Mouse (Mus musculus) MEL (cell line): Measurements from ENCODE around the gene Fbxw7. TPM values are rescaled to one million over a fixed set of nuclear protein-coding genes. Genes with fewer than 3 reads are reported as not detected.

Source experiments
- DNase-seq: peaks from one replicate; pipeline ENCODE4 v3.0.0; 2011; ENCODE audit warnings: low read depth, low spot score
- H3K27ac ChIP-seq: 2 replicates; pipeline ENCODE4 v1.5.1; 2012; ENCODE audit warnings: low read depth, mild to moderate bottlenecking, control low read depth, low read length, moderate library complexity; ENCODE audit not compliant: control insufficient read depth
- H3K27me3 ChIP-seq, 2 experiments: fragments of 150-350 bp in 1 of 2; sonication (generic) in 1 of 2; 2 replicates each; pipeline ENCODE4 v1.6.1; 2012; ENCODE audit warnings: low read length in 2 of 2, mild to moderate bottlenecking in 2 of 2, improper control_type of control experiment in 1 of 2, moderate library complexity in 1 of 2; ENCODE audit not compliant: insufficient read depth in 2 of 2, control insufficient read depth in 1 of 2
- H3K36me3 ChIP-seq, 2 experiments: 2 replicates each; pipeline ENCODE4 v1.6.1; 2012 to 2014; ENCODE audit warnings: low read length in 2 of 2, improper control_type of control experiment in 1 of 2, inconsistent platforms in 1 of 2, mild to moderate bottlenecking in 1 of 2; ENCODE audit not compliant: insufficient read depth in 2 of 2, control insufficient read depth in 1 of 2
- H3K4me1 ChIP-seq, 2 experiments: fragments of 150-350 bp in 1 of 2; sonication (generic) in 1 of 2; 2 replicates each; pipeline ENCODE4 v1.6.1; 2012; ENCODE audit warnings: low read length in 2 of 2, improper control_type of control experiment in 1 of 2, mild to moderate bottlenecking in 1 of 2; ENCODE audit not compliant: insufficient read depth in 2 of 2, control insufficient read depth in 1 of 2
- H3K4me3 ChIP-seq, 2 experiments: fragments of 150-350 bp in 1 of 2; sonication (generic) in 1 of 2; 2 replicates each; pipeline ENCODE4 v1.5.1; 2012; ENCODE audit warnings: low read depth in 2 of 2, low read length in 2 of 2, mild to moderate bottlenecking in 2 of 2, moderate library complexity in 2 of 2, control low read depth in 1 of 2, improper control_type of control experiment in 1 of 2; ENCODE audit not compliant: control insufficient read depth in 1 of 2, insufficient read depth in 1 of 2
- H3K79me2 ChIP-seq: 2 replicates; pipeline ENCODE4 v1.6.1; 2012; ENCODE audit warnings: mild to moderate bottlenecking, low read length, moderate library complexity; ENCODE audit not compliant: control insufficient read depth, poor library complexity, insufficient read depth
- H3K9ac ChIP-seq: 2 replicates; pipeline ENCODE4 v1.6.1; 2012; ENCODE audit warnings: low read depth, mild to moderate bottlenecking, control low read depth, low read length, moderate library complexity; ENCODE audit not compliant: control insufficient read depth, poor library complexity, severe bottlenecking
- H3K9me3 ChIP-seq: fragments of 150-350 bp; sonication (generic); replicated peaks from 2 replicates; pipeline ENCODE4 v1.6.1; 2012; ENCODE audit warnings: mild to moderate bottlenecking, low read length, improper control_type of control experiment, moderate library complexity; ENCODE audit not compliant: insufficient read depth
- BHLHE40 ChIP-seq: IDR thresholded peaks from 2 replicates; pipeline ENCODE4 v1.6.1; 2012; ENCODE audit warnings: low read depth, mild to moderate bottlenecking, inconsistent platforms, low read length, improper control_type of control experiment, borderline replicate concordance
- CHD1 ChIP-seq: IDR thresholded peaks from 2 replicates; pipeline ENCODE4 v1.6.1; 2012; ENCODE audit warnings: low read depth, mild to moderate bottlenecking, inconsistent platforms, low read length, improper control_type of control experiment
- CHD2 ChIP-seq: IDR thresholded peaks from 2 replicates; pipeline ENCODE4 v1.6.1; 2011; ENCODE audit warnings: low read length, improper control_type of control experiment
- CTCF ChIP-seq, 3 experiments: IDR thresholded peaks in 2 of 3; conservative IDR thresholded peaks in 1 of 3; 2 replicates each; pipeline ENCODE4 v1.5.1; 2011 to 2012; ENCODE audit warnings: low read length in 3 of 3, low read depth in 2 of 3, mild to moderate bottlenecking in 2 of 3, improper control_type of control experiment in 1 of 3, inconsistent platforms in 1 of 3, mixed read lengths in 1 of 3, moderate library complexity in 1 of 3; ENCODE audit not compliant: control insufficient read depth in 1 of 3, insufficient read depth in 1 of 3, poor library complexity in 1 of 3, severe bottlenecking in 1 of 3
- E2F4 ChIP-seq: IDR thresholded peaks from 2 replicates; pipeline ENCODE4 v1.6.1; 2011; ENCODE audit warnings: low read depth, low read length, improper control_type of control experiment, borderline replicate concordance
- ELF1 ChIP-seq: IDR thresholded peaks from 2 replicates; pipeline ENCODE4 v1.6.1; 2014; ENCODE audit warnings: low read depth, mild to moderate bottlenecking, inconsistent platforms, low read length, improper control_type of control experiment, moderate library complexity
- EP300 ChIP-seq, 2 experiments: IDR thresholded peaks; 2 replicates each; pipeline ENCODE4 v1.6.1; 2011; ENCODE audit warnings: improper control_type of control experiment in 2 of 2, low read length in 2 of 2, low read depth in 1 of 2, mild to moderate bottlenecking in 1 of 2
- ETS1 ChIP-seq: IDR thresholded peaks from 2 replicates; pipeline ENCODE4 v1.6.1; 2012; ENCODE audit warnings: low read depth, mild to moderate bottlenecking, inconsistent platforms, low read length, improper control_type of control experiment, moderate library complexity
- GABPA ChIP-seq: IDR thresholded peaks from 2 replicates; pipeline ENCODE4 v1.6.1; 2012; ENCODE audit warnings: low read depth, mild to moderate bottlenecking, inconsistent platforms, low read length, improper control_type of control experiment, moderate library complexity
- GATA1 ChIP-seq: IDR thresholded peaks from 2 replicates; pipeline ENCODE4 v1.6.1; 2011; ENCODE audit warnings: low read depth, low read length, improper control_type of control experiment
- HCFC1 ChIP-seq: IDR thresholded peaks from 2 replicates; pipeline ENCODE4 v1.6.1; 2012; ENCODE audit warnings: low read depth, mild to moderate bottlenecking, inconsistent platforms, low read length, improper control_type of control experiment, moderate library complexity
- JUND ChIP-seq: IDR thresholded peaks from 2 replicates; pipeline ENCODE4 v1.6.1; 2011; ENCODE audit warnings: low read depth, mild to moderate bottlenecking, improper control_type of control experiment, low read length
- KAT2A ChIP-seq: conservative IDR thresholded peaks from 2 replicates; pipeline ENCODE4 v1.6.1; 2012; ENCODE audit warnings: low read depth, low read length, improper control_type of control experiment, inconsistent platforms
- MAFK ChIP-seq: IDR thresholded peaks from 2 replicates; pipeline ENCODE4 v1.6.1; 2011; ENCODE audit warnings: low read depth, mild to moderate bottlenecking, low read length, improper control_type of control experiment, borderline replicate concordance
- MAX ChIP-seq: IDR thresholded peaks from 2 replicates; pipeline ENCODE4 v1.6.1; 2011; ENCODE audit warnings: low read length, improper control_type of control experiment
- MAZ ChIP-seq: IDR thresholded peaks from 2 replicates; pipeline ENCODE4 v1.6.1; 2012; ENCODE audit warnings: low read depth, mild to moderate bottlenecking, inconsistent platforms, low read length, improper control_type of control experiment
- MEF2A ChIP-seq: IDR thresholded peaks from 2 replicates; pipeline ENCODE4 v1.6.1; 2014; ENCODE audit warnings: low read depth, mild to moderate bottlenecking, inconsistent platforms, low read length, improper control_type of control experiment; ENCODE audit not compliant: poor library complexity, insufficient replicate concordance, severe bottlenecking; ENCODE audit errors: extremely low read depth
- MXI1 ChIP-seq: IDR thresholded peaks from 2 replicates; pipeline ENCODE4 v1.6.1; 2011; ENCODE audit warnings: mild to moderate bottlenecking, low read depth, low read length, improper control_type of control experiment
- MYB ChIP-seq: IDR thresholded peaks from 2 replicates; pipeline ENCODE4 v1.6.1; 2011; ENCODE audit warnings: mild to moderate bottlenecking, low read depth, low read length, improper control_type of control experiment
- MYC ChIP-seq: IDR thresholded peaks from 2 replicates; pipeline ENCODE4 v1.6.1; 2011; ENCODE audit warnings: low read depth, mild to moderate bottlenecking, low read length, improper control_type of control experiment, moderate library complexity
- NELFE ChIP-seq: IDR thresholded peaks from 2 replicates; pipeline ENCODE4 v1.6.1; 2011; ENCODE audit warnings: low read depth, low read length, improper control_type of control experiment
- NRF1 ChIP-seq: IDR thresholded peaks from 2 replicates; pipeline ENCODE4 v1.6.1; 2014; ENCODE audit warnings: low read depth, mild to moderate bottlenecking, inconsistent platforms, low read length, improper control_type of control experiment, moderate library complexity; ENCODE audit not compliant: poor library complexity, insufficient read depth, severe bottlenecking
- POLR2A ChIP-seq, 2 experiments: IDR thresholded peaks; 2 replicates each; pipeline ENCODE4 v1.6.1; 2011 to 2012; ENCODE audit warnings: low read length in 2 of 2, mild to moderate bottlenecking in 2 of 2, control low read depth in 1 of 2, improper control_type of control experiment in 1 of 2, low read depth in 1 of 2, moderate library complexity in 1 of 2; ENCODE audit not compliant: control insufficient read depth in 1 of 2, insufficient read depth in 1 of 2, poor library complexity in 1 of 2
- POLR2AphosphoS5 ChIP-seq: IDR thresholded peaks from 2 replicates; pipeline ENCODE4 v1.6.1; 2012; ENCODE audit warnings: low read depth, borderline replicate concordance, mild to moderate bottlenecking, inconsistent platforms, low read length, moderate library complexity, mixed read lengths
- RAD21 ChIP-seq: IDR thresholded peaks from 2 replicates; pipeline ENCODE4 v1.6.1; 2011; ENCODE audit warnings: mild to moderate bottlenecking, low read depth, low read length, improper control_type of control experiment
- RCOR1 ChIP-seq: IDR thresholded peaks from 2 replicates; pipeline ENCODE4 v1.6.1; 2012; ENCODE audit warnings: low read depth, mild to moderate bottlenecking, inconsistent platforms, low read length, improper control_type of control experiment
- SIN3A ChIP-seq: IDR thresholded peaks from 2 replicates; pipeline ENCODE4 v1.6.1; 2012; ENCODE audit warnings: low read length, improper control_type of control experiment, inconsistent platforms
- SMC3 ChIP-seq: IDR thresholded peaks from 2 replicates; pipeline ENCODE4 v1.6.1; 2011; ENCODE audit warnings: low read depth, low read length, improper control_type of control experiment
- TAL1 ChIP-seq: IDR thresholded peaks from 2 replicates; pipeline ENCODE4 v1.6.1; 2012; ENCODE audit warnings: mild to moderate bottlenecking, inconsistent platforms, low read length, moderate library complexity, mixed read lengths
- TBP ChIP-seq: IDR thresholded peaks from 2 replicates; pipeline ENCODE4 v1.8.0; 2011; ENCODE audit warnings: low read depth, low read length, improper control_type of control experiment
- TCF12 ChIP-seq: IDR thresholded peaks from 2 replicates; pipeline ENCODE4 v1.6.1; 2014; ENCODE audit warnings: low read depth, mild to moderate bottlenecking, inconsistent platforms, low read length, improper control_type of control experiment, moderate library complexity
- UBTF ChIP-seq: IDR thresholded peaks from 2 replicates; pipeline ENCODE4 v1.6.1; 2012; ENCODE audit warnings: low read depth, mild to moderate bottlenecking, inconsistent platforms, low read length, improper control_type of control experiment, moderate library complexity, borderline replicate concordance; ENCODE audit not compliant: insufficient read depth
- USF1 ChIP-seq: IDR thresholded peaks from 2 replicates; pipeline ENCODE4 v1.6.1; 2014; ENCODE audit warnings: low read depth, mild to moderate bottlenecking, inconsistent platforms, low read length, improper control_type of control experiment, moderate library complexity
- USF2 ChIP-seq, 2 experiments: IDR thresholded peaks; 2 replicates each; pipeline ENCODE4 v1.6.1; 2011 to 2012; ENCODE audit warnings: improper control_type of control experiment in 2 of 2, low read length in 2 of 2, borderline replicate concordance in 1 of 2, inconsistent platforms in 1 of 2, low read depth in 1 of 2, mild to moderate bottlenecking in 1 of 2; ENCODE audit not compliant: insufficient read depth in 1 of 2
- ZC3H11A ChIP-seq: IDR thresholded peaks from 2 replicates; pipeline ENCODE4 v1.6.1; 2012; ENCODE audit warnings: low read depth, mild to moderate bottlenecking, inconsistent platforms, low read length, improper control_type of control experiment
- ZKSCAN1 ChIP-seq: IDR thresholded peaks from 2 replicates; pipeline ENCODE4 v1.6.1; 2012; ENCODE audit warnings: low read depth, mild to moderate bottlenecking, inconsistent platforms, low read length, improper control_type of control experiment, moderate library complexity
- ZMIZ1 ChIP-seq: IDR thresholded peaks from 2 replicates; pipeline ENCODE4 v1.6.1; 2012; ENCODE audit warnings: low read depth, mild to moderate bottlenecking, inconsistent platforms, low read length, improper control_type of control experiment, moderate library complexity
- ZNF384 ChIP-seq: IDR thresholded peaks from 2 replicates; pipeline ENCODE4 v1.6.1; 2012; ENCODE audit warnings: low read depth, mild to moderate bottlenecking, inconsistent platforms, low read length, improper control_type of control experiment
- polyA plus RNA-seq, 2 experiments: library from polyadenylated mRNA; stranded (reverse) in 1 of 2; unstranded in 1 of 2; fragments of >175 nt in 1 of 2; fragments of >200 nt in 1 of 2; gene quantifications; 2 replicates each; pipeline versions ENCODE4 v1.2.1 to v1.2.4; 2012; ENCODE audit warnings: low replicate concordance in 2 of 2, low read depth in 1 of 2; ENCODE audit not compliant: insufficient read length in 2 of 2, insufficient read depth in 1 of 2, missing spikeins in 1 of 2
- total RNA-seq: library from RNA; depleted of rRNA; stranded (reverse); fragments of 300-350 nt; gene quantifications from 2 replicates; pipeline ENCODE4 v1.2.3, GENCODE M21; 2012

The Fbxw7 gene
- total and polyA plus RNA-seq, 3 experiments: 11.8 to 14.5 TPM; not detected in 1

GRCm38 (mm10) chr3:84854440-84854839 lies 39.4 kb downstream of the Fbxw7 start:
- Histone ChIP-seq H3K27me3 (no peaks in the 10 kb centered on the region), H3K79me2 (peaks cover 15% of the 10 kb centered on the region), H3K9ac (no peak overlapping the region), H3K27ac (peak overlapping the region; percentile 82), H3K36me3 (peaks cover 0 to 43% of the 10 kb centered on the region in 2 experiments; a peak in 2 of 4 replicates), H3K9me3 (no peaks in the 10 kb centered on the region), H3K4me1 (peaks cover 26 to 30% of the 10 kb centered on the region in 2 experiments), H3K4me3 (no peak overlapping the region)
- DNase-seq: peak; percentile 90
- TF ChIP-seq EP300 (IDR thresholded peaks at IDR 0.05; ENCODE audit: low read depth in 1 of 2, low read length in 2 of 2) (peak; percentile 66 to 79), E2F4 (no peak), MEF2A (no peak), UBTF (no peak), JUND (no peak), KAT2A (no peak), POLR2AphosphoS5 (no peak), RAD21 (no peak), MAX (no peak), CHD1 (no peak), CTCF (IDR thresholded peaks at IDR 0.05 in 2 of 3, conservative IDR thresholded peaks at IDR 0.05 in 1 of 3; ENCODE audit: control insufficient read depth in 1 of 3, insufficient read depth in 1 of 3, low read depth in 2 of 3, low read length in 3 of 3, poor library complexity in 1 of 3, severe bottlenecking in 1 of 3) (no peak), MYB (no peak), MXI1 (peak; percentile 66; the same call in 1 of the 2 replicates), USF2 (IDR thresholded peaks at IDR 0.05; ENCODE audit: borderline replicate concordance in 1 of 2, insufficient read depth in 1 of 2, low read depth in 1 of 2, low read length in 2 of 2) (no peak), GABPA (no peak), GATA1 (peak; percentile 74), TBP (no peak), ELF1 (no peak), SIN3A (peak; percentile 79; the same call in 1 of the 2 replicates), ZNF384 (no peak), MYC (0 out of 2 replicates have a peak, but pooled peaks have one; percentile 35), TCF12 (no peak), ZC3H11A (no peak), ZMIZ1 (no peak), TAL1 (0 out of 2 replicates have a peak, but pooled peaks have one; percentile 25), ETS1 (peak; percentile 75), MAZ (no peak), NRF1 (no peak), CHD2 (no peak), USF1 (no peak), RCOR1 (peak; percentile 37; the same call in 1 of the 2 replicates), MAFK (no peak), ZKSCAN1 (no peak), POLR2A (IDR thresholded peaks at IDR 0.05; ENCODE audit: control insufficient read depth in 1 of 2, insufficient read depth in 1 of 2, low read depth in 1 of 2, low read length in 2 of 2, poor library complexity in 1 of 2) (no peak), NELFE (no peak), HCFC1 (no peak), SMC3 (no peak), BHLHE40 (no peak)
